Mouse (Mus musculus): Measurements from ENCODE around the gene Cog6.

Cog6 gene

GRCm38 (mm10) chr3:53031586-53031985 is 14.5 kb upstream of the Cog6 start:
- no peak for DNase-seq

GRCm38 (mm10) chr3:53029046-53029445 is 12.0 kb upstream of the Cog6 start:
- DNase-seq = peak; percentile 86

- DNase-seq = peak; percentile 22
These were observed 10.3 kb upstream of the Cog6 start for GRCm38 (mm10) chr3:53027333-53027732.

GRCm38 (mm10) chr3:53007411-53007810 is 9.6 kb downstream of the Cog6 start:
- DNase-seq = no peak

GRCm38 (mm10) chr3:53004406-53005114 is 12.5 kb downstream of the Cog6 start:
- peak; percentile 74 for DNase-seq

GRCm38 (mm10) chr3:53002076-53002475 is 15.0 kb downstream of the Cog6 start:
- DNase-seq = no peak

- DNase-seq = no peak
These were observed 17.0 kb downstream of the Cog6 start for GRCm38 (mm10) chr3:52999996-53000395.

- peak; percentile 23 for DNase-seq
These were observed 17.9 kb downstream of the Cog6 start for GRCm38 (mm10) chr3:52999016-52999744.

GRCm38 (mm10) chr3:52997381-52997780 is 19.7 kb downstream of the Cog6 start:
- no peak for DNase-seq

- DNase-seq = no peak
These were observed 20.4 kb downstream of the Cog6 start for GRCm38 (mm10) chr3:52996635-52997034.

- DNase-seq = no peak
These were observed 22.4 kb downstream of the Cog6 start for GRCm38 (mm10) chr3:52994666-52995065.

GRCm38 (mm10) chr3:52993296-52993695 is 23.7 kb downstream of the Cog6 start:
- DNase-seq = no peak

- DNase-seq = no peak
These were observed 26.8 kb downstream of the Cog6 start for GRCm38 (mm10) chr3:52990041-52990737.

- DNase-seq = peak; percentile 46
These were observed 31.5 kb downstream of the Cog6 start for GRCm38 (mm10) chr3:52985508-52985941.

GRCm38 (mm10) chr3:52983772-52984171 is 33.3 kb downstream of the Cog6 start:
- peak; percentile 65 for DNase-seq

- DNase-seq = no peak
These were observed 34.0 kb downstream of the Cog6 start for GRCm38 (mm10) chr3:52982993-52983392.

GRCm38 (mm10) chr3:52974674-52975556 is 42.1 kb downstream of the Cog6 start:
- peak; percentile 91 for DNase-seq

- no peak for DNase-seq
These were observed 44.1 kb downstream of the Cog6 start for GRCm38 (mm10) chr3:52972916-52973315.

- no peak for DNase-seq
These were observed 50.0 kb downstream of the Cog6 start for GRCm38 (mm10) chr3:52967046-52967445.

GRCm38 (mm10) chr3:52964206-52964605 is 52.8 kb downstream of the Cog6 start:
- DNase-seq = no peak

GRCm38 (mm10) chr3:52963441-52963840 is 53.6 kb downstream of the Cog6 start:
- DNase-seq = no peak

GRCm38 (mm10) chr3:52962391-52962790 is 54.6 kb downstream of the Cog6 start:
- no peak for DNase-seq

- no peak for DNase-seq
These were observed 55.4 kb downstream of the Cog6 start for GRCm38 (mm10) chr3:52961661-52962060.
